Mouse (Mus musculus) liver, embryonic 12.5 days (tissue): Measurements from ENCODE around the gene Gm3411. TPM values are rescaled to one million over a fixed set of nuclear protein-coding genes. Genes with fewer than 3 reads are reported as not detected.
"Not testable (repeated sequence)": the region's sequence is repeated elsewhere in the genome, so short reads cannot be mapped to it uniquely, and the experiment has no call there.

Experiments
- ATAC-seq: fragments of 200-750 bp; cut with Nextera tagmentation; 2 replicates; pipeline ENCODE4 v1.8.0; 2017; ENCODE audit warnings: moderate number of reproducible peaks, mild to moderate bottlenecking, moderate library complexity
- H3K27ac ChIP-seq: fragments of 300-500 bp; sonication (generic); 2 replicates; pipeline ENCODE4 v1.5.1; 2016; ENCODE audit warnings: mild to moderate bottlenecking
- H3K27me3 ChIP-seq: fragments of 300-500 bp; sonication (generic); replicated peaks from 2 replicates; pipeline ENCODE4 v1.6.1; 2016; ENCODE audit warnings: mild to moderate bottlenecking, moderate library complexity
- H3K36me3 ChIP-seq: fragments of 300-500 bp; sonication (generic); 2 replicates; pipeline ENCODE4 v1.6.1; 2016; ENCODE audit warnings: mild to moderate bottlenecking, moderate library complexity
- H3K4me1 ChIP-seq: fragments of 300-500 bp; sonication (generic); 2 replicates; pipeline ENCODE4 v1.6.1; 2016
- H3K4me2 ChIP-seq: fragments of 300-500 bp; sonication (generic); 2 replicates; pipeline ENCODE4 v1.6.1; 2016; ENCODE audit warnings: mild to moderate bottlenecking, moderate library complexity
- H3K4me3 ChIP-seq: fragments of 300-500 bp; sonication (generic); 2 replicates; pipeline ENCODE4 v1.5.1; 2016; ENCODE audit warnings: mild to moderate bottlenecking, moderate library complexity
- H3K9ac ChIP-seq: fragments of 300-500 bp; sonication (generic); 2 replicates; pipeline ENCODE4 v1.6.1; 2016; ENCODE audit warnings: mild to moderate bottlenecking, moderate library complexity
- H3K9me3 ChIP-seq: fragments of 300-500 bp; sonication (generic); replicated peaks from 2 replicates; pipeline ENCODE4 v1.6.1; 2016; ENCODE audit warnings: mild to moderate bottlenecking, moderate library complexity
- WGBS: fragments of 180-500 bp; shearing (Covaris S2); methylation state at CpG from one replicate; pipeline ENCODE4 v1.1.7; 2016; ENCODE audit not compliant: insufficient replicate concordance; 5-methylcytosine and 5-hydroxymethylcytosine counted together
- polyA plus RNA-seq: library from polyadenylated mRNA; unstranded; fragments of >200 nt; fragmentation: Nextera tagmentation; extraction: Ambion mirVana; gene quantifications from 2 replicates; pipeline ENCODE4 v1.2.1, GENCODE M21; 2016

Gm3411 gene
- 0.06 and 0.13 TPM in 2 replicates for polyA plus RNA-seq

- H3K4me1 ChIP-seq, H3K9me3 ChIP-seq, H3K36me3 ChIP-seq, ATAC-seq, H3K27ac ChIP-seq, H3K9ac ChIP-seq: not testable (repeated sequence)
- 2% methylated on average over 47 of the region's 57 CpGs for WGBS
- Histone ChIP-seq H3K4me3 (peak within 1 kb of the TSS; percentile 27; the same call in 1 of the 2 replicates), H3K4me2 (peak within 1 kb of the TSS; percentile 55), H3K27me3 (peaks cover 11% of the 10 kb centered on the region)
Measured at GRCm38 (mm10) chr14:6286931-6287715, at the start of gene Gm3411. Gene Gm3411 (minus strand): TSS chr14:6287250.

- not testable (repeated sequence) for H3K4me1 ChIP-seq, H3K27ac ChIP-seq, H3K9ac ChIP-seq, H3K4me2 ChIP-seq, ATAC-seq, H3K4me3 ChIP-seq, H3K36me3 ChIP-seq, H3K27me3 ChIP-seq, H3K9me3 ChIP-seq
- WGBS: 53% methylated on average over 2 of the region's 2 CpGs
Measured at GRCm38 (mm10) chr14:6304743-6305142, 17.7 kb upstream of the Gm3411 start, which contains the start of gene Gm21103. Gene Gm21103 (minus strand): TSS chr14:6304843.

GRCm38 (mm10) chr14:6219192-6219591 lies 67.9 kb downstream of the Gm3411 start, which contains the start of gene Gm21560:
Gene Gm21560 (minus strand): TSS chr14:6219292.
- not testable (repeated sequence) for H3K4me3 ChIP-seq, H3K27ac ChIP-seq, H3K9me3 ChIP-seq, H3K9ac ChIP-seq, ATAC-seq, H3K4me2 ChIP-seq, H3K36me3 ChIP-seq, H3K4me1 ChIP-seq, H3K27me3 ChIP-seq
- 21% methylated on average over 2 of the region's 2 CpGs for WGBS

Other genes starting within 250 kb of the Gm3411 start
- not detected in 2 replicates for gene Gm6337, start 229.0 kb downstream of the Gm3411 start, polyA plus RNA-seq
- gene Gm8206, start 193.3 kb downstream of the Gm3411 start, polyA plus RNA-seq: 0.14 TPM in 1 of 2 replicates, not detected in the other
- gene Gm3468, start 178.6 kb downstream of the Gm3411 start, polyA plus RNA-seq: 0.06 and 0.30 TPM in 2 replicates
- not detected in 2 replicates for gene Gm3476, start 161.4 kb downstream of the Gm3411 start, polyA plus RNA-seq
- gene Gm21560, start 68.0 kb downstream of the Gm3411 start, polyA plus RNA-seq: not detected in 2 replicates
- not detected in 2 replicates for gene Gm21103, start 17.6 kb upstream of the Gm3411 start, polyA plus RNA-seq
- not detected in 2 replicates for gene Gm3618, start 56.4 kb upstream of the Gm3411 start, polyA plus RNA-seq
- gene Gm16440, start 103.1 kb upstream of the Gm3411 start, polyA plus RNA-seq: not detected in 2 replicates
- gene Gm3591, start 125.2 kb upstream of the Gm3411 start, polyA plus RNA-seq: 0.07 TPM in 1 of 2 replicates, not detected in the other
- gene Gm3594, start 157.4 kb upstream of the Gm3411 start, polyA plus RNA-seq: not detected in 2 replicates